Comparison of ENCODE assay signal across 8 mouse cellular contexts in genomic region chr10:82127850-82128401, GRCm38 (mm10). TPM values are rescaled to one million over a fixed set of nuclear protein-coding genes. Genes with fewer than 3 reads are reported as not detected.
DNase-seq lines count a peak whose midpoint lies in the region; ATAC-seq and TF ChIP-seq lines count a peak whose summit lies in the region.

TSS of gene AU041133 (plus strand) at chr10:82128013.

- ATAC-seq in frontal cortex, adult (ENCODE audit: low TSS enrichment), result peak; percentile 100
- peak; percentile 99 for ATAC-seq in lung, postnatal 0 days

- peak within 1 kb of the TSS; percentile 91 for H3K27ac ChIP-seq in hindbrain, embryonic 10.5 days
- peak within 1 kb of the TSS; percentile 22; the same call in 1 of the 2 replicates for H3K27ac ChIP-seq in lung, postnatal 0 days (ENCODE audit: low read length)

- DNase-seq in MN1 (ENCODE audit: low spot score), result peak; percentile 94
- peak; percentile 92 for DNase-seq in cerebellum, adult 9-10 months
- DNase-seq in hindbrain, embryonic 10.5 days (ENCODE audit: low spot score), result peak; percentile 91
- DNase-seq in layer of hippocampus, adult 9-11 months, result peak; percentile 95
- DNase-seq in lung, postnatal 0 days (ENCODE audit: low spot score), result peak; percentile 88
- peak; percentile 69 for DNase-seq in ovary, postnatal 14 days (ENCODE audit: low spot score)
- DNase-seq in thymus, postnatal 14 days, result peak; percentile 88

- H3K9ac ChIP-seq in lung, postnatal 0 days (replicated peaks; ENCODE audit: low read depth), result peak within 1 kb of the TSS; percentile 41; the same call in 1 of the 2 replicates

- peaks cover 5% of the 10 kb centered on the region; the same call in 1 of the 2 replicates for H3K4me1 ChIP-seq in hindbrain, embryonic 10.5 days (replicated peaks)
- no peaks in the 10 kb centered on the region for H3K4me1 ChIP-seq in lung, postnatal 0 days (ENCODE audit: insufficient read depth, low read depth, low read length)

- H3K4me3 ChIP-seq in hindbrain, embryonic 10.5 days, result peak within 1 kb of the TSS; percentile 78
- peak within 1 kb of the TSS; percentile 61 for H3K4me3 ChIP-seq in lung, postnatal 0 days (ENCODE audit: low read depth, low read length)

- WGBS in hindbrain, embryonic 10.5 days, result 3% methylated on average over 41 of the region's 41 CpGs
- 1% methylated on average over 41 of the region's 41 CpGs for WGBS in lung, postnatal 0 days

- no peak for TF ChIP-seq CTCF in lung, postnatal 0 days (IDR thresholded peaks at IDR 0.05)

- H3K4me2 ChIP-seq in lung, postnatal 0 days (replicated peaks; ENCODE audit: low read depth, low read length), result peak within 1 kb of the TSS; percentile 60

- peaks cover 24% of the 10 kb centered on the region for H3K36me3 ChIP-seq in hindbrain, embryonic 10.5 days
- H3K36me3 ChIP-seq in lung, postnatal 0 days (ENCODE audit: insufficient read depth, low read length), result no peaks in the 10 kb centered on the region

- H3K9me3 ChIP-seq in hindbrain, embryonic 10.5 days, result peaks cover 56% of the 10 kb centered on the region
- no peaks in the 10 kb centered on the region; the same call in 1 of the 2 replicates for H3K9me3 ChIP-seq in lung, postnatal 0 days (ENCODE audit: low read length)

- no peak for TF ChIP-seq EP300 in lung, postnatal 0 days (IDR thresholded peaks at IDR 0.05)

- no peaks in the 10 kb centered on the region for H3K27me3 ChIP-seq in hindbrain, embryonic 10.5 days (ENCODE audit: insufficient read depth, poor library complexity, severe bottlenecking)
- H3K27me3 ChIP-seq in lung, postnatal 0 days (replicated peaks; ENCODE audit: insufficient read depth, low read length), result no peaks in the 10 kb centered on the region

RNA-seq across cellular contexts. Expression of gene AU041133, which starts in this region (rescaled TPM):
- 3.9 and 4.3 TPM in 2 replicates for polyA plus RNA-seq in hindbrain, embryonic 10.5 days (2016; fragmentation: Nextera tagmentation; extraction: Ambion mirVana)
- polyA plus RNA-seq in lung, postnatal 0 days (2015; fragmentation: Nextera tagmentation; extraction: Ambion mirVana), result 2.9 and 3.5 TPM in 2 replicates

Comparison
In these comparisons a context has a peak if more than half of its experiments do, and no peak if none do; other contexts are left out.
1. Peak in every context shown above with its lines: DNase-seq, ATAC-seq, H3K4me3 ChIP-seq and H3K27ac ChIP-seq.